Mouse (Mus musculus) hindbrain, embryonic 13.5 days (tissue): ENCODE results near the gene Sema6d. TPM values are rescaled to one million over a fixed set of nuclear protein-coding genes. Genes with fewer than 3 reads are reported as not detected.

Source experiments
- ATAC-seq: fragments of 200-750 bp; cut with Nextera tagmentation; 2 replicates; pipeline ENCODE4 v1.8.0; 2017; ENCODE audit warnings: moderate TSS enrichment; ENCODE audit not compliant: low FRiP score
- H3K27ac ChIP-seq: fragments of 300-500 bp; sonication (generic); 2 replicates; pipeline ENCODE4 v1.5.1; 2015; ENCODE audit warnings: inconsistent platforms, mild to moderate bottlenecking, moderate library complexity
- H3K27me3 ChIP-seq: fragments of 300-500 bp; sonication (generic); 2 replicates; pipeline ENCODE4 v1.6.1; 2015; ENCODE audit warnings: mild to moderate bottlenecking, inconsistent platforms
- H3K36me3 ChIP-seq: fragments of 300-500 bp; sonication (generic); 2 replicates; pipeline ENCODE4 v1.6.1; 2015; ENCODE audit warnings: mild to moderate bottlenecking, inconsistent platforms
- H3K4me1 ChIP-seq: fragments of 300-500 bp; sonication (generic); replicated peaks from 2 replicates; pipeline ENCODE4 v1.6.1; 2015; ENCODE audit warnings: inconsistent platforms
- H3K4me2 ChIP-seq: fragments of 300-500 bp; sonication (generic); 2 replicates; pipeline ENCODE4 v1.6.1; 2015; ENCODE audit warnings: inconsistent platforms, mild to moderate bottlenecking, moderate library complexity
- H3K4me3 ChIP-seq: fragments of 300-500 bp; sonication (generic); 2 replicates; pipeline ENCODE4 v1.5.1; 2015; ENCODE audit warnings: mild to moderate bottlenecking, inconsistent platforms
- H3K9ac ChIP-seq: fragments of 300-500 bp; sonication (generic); 2 replicates; pipeline ENCODE4 v1.6.1; 2015; ENCODE audit warnings: mild to moderate bottlenecking, inconsistent platforms
- H3K9me3 ChIP-seq: fragments of 300-500 bp; sonication (generic); 2 replicates; pipeline ENCODE4 v1.6.1; 2016; ENCODE audit warnings: inconsistent platforms
- WGBS: fragments of 180-500 bp; shearing (Covaris S2); methylation state at CpG from one replicate; pipeline ENCODE4 v1.1.7; 2015; 5-methylcytosine and 5-hydroxymethylcytosine counted together
- polyA plus RNA-seq: library from polyadenylated mRNA; unstranded; fragments of >200 nt; fragmentation: Nextera tagmentation; extraction: Ambion mirVana; gene quantifications from 2 replicates; pipeline ENCODE4 v1.2.1, GENCODE M21; 2015

Sema6d gene
- polyA plus RNA-seq, 1 experiment from 2014 or later, result 35.6 TPM

- H3K9me3 ChIP-seq, result no peaks in the 10 kb centered on the region
- H3K4me2 ChIP-seq, result no peak overlapping the region
- no peaks in the 10 kb centered on the region for H3K36me3 ChIP-seq
- no peak for ATAC-seq
- no peaks in the 10 kb centered on the region; the same call in 1 of the 2 replicates for H3K4me1 ChIP-seq
- H3K27ac ChIP-seq, result no peak overlapping the region
- H3K9ac ChIP-seq, result no peak overlapping the region
- H3K27me3 ChIP-seq, result peaks cover 37% of the 10 kb centered on the region
- 91% methylated on average over 10 of the region's 10 CpGs for WGBS
- H3K4me3 ChIP-seq, result no peak overlapping the region
Measured at GRCm38 (mm10) chr2:124511826-124512225, 422.1 kb downstream of the Sema6d start.

- no peak for ATAC-seq
Measured at GRCm38 (mm10) chr2:124522426-124522825, 432.7 kb downstream of the Sema6d start.

GRCm38 (mm10) chr2:124523667-124524066, 433.9 kb downstream of the Sema6d start:
- Histone ChIP-seq H3K27me3 (no peaks in the 10 kb centered on the region), H3K4me3 (no peak overlapping the region), H3K36me3 (no peaks in the 10 kb centered on the region), H3K4me1 (no peaks in the 10 kb centered on the region), H3K27ac (no peak overlapping the region), H3K9ac (no peak overlapping the region), H3K9me3 (no peaks in the 10 kb centered on the region), H3K4me2 (no peak overlapping the region)
- ATAC-seq, result no peak
- 91% methylated on average over 6 of the region's 6 CpGs for WGBS

More at GRCm38 (mm10) chr2:124522426-124522825, 432.7 kb downstream of the Sema6d start:
- Histone ChIP-seq H3K9me3 (no peaks in the 10 kb centered on the region), H3K4me2 (no peak overlapping the region), H3K4me1 (no peaks in the 10 kb centered on the region), H3K36me3 (no peaks in the 10 kb centered on the region), H3K9ac (no peak overlapping the region), H3K27me3 (no peaks in the 10 kb centered on the region), H3K27ac (no peak overlapping the region), H3K4me3 (no peak overlapping the region)
- 90% methylated on average over 3 of the region's 3 CpGs for WGBS

GRCm38 (mm10) chr2:124524167-124524566, 434.4 kb downstream of the Sema6d start:
- 79% methylated on average over 3 of the region's 3 CpGs for WGBS
- no peaks in the 10 kb centered on the region for H3K36me3 ChIP-seq
- no peak for ATAC-seq
- H3K4me1 ChIP-seq, result no peaks in the 10 kb centered on the region
- no peak overlapping the region for H3K4me2 ChIP-seq
- no peak overlapping the region for H3K27ac ChIP-seq
- no peak overlapping the region for H3K4me3 ChIP-seq
- no peaks in the 10 kb centered on the region for H3K9me3 ChIP-seq
- H3K27me3 ChIP-seq, result no peaks in the 10 kb centered on the region
- no peak overlapping the region for H3K9ac ChIP-seq

GRCm38 (mm10) chr2:124527641-124528040, 437.9 kb downstream of the Sema6d start:
- Histone ChIP-seq H3K4me2 (no peak overlapping the region), H3K4me1 (peaks cover 4% of the 10 kb centered on the region; the same call in 1 of the 2 replicates)
- 89% methylated on average over 3 of the region's 3 CpGs for WGBS

GRCm38 (mm10) chr2:124530441-124530840, 440.7 kb downstream of the Sema6d start:
- H3K27me3 ChIP-seq, result no peaks in the 10 kb centered on the region
- no peak for ATAC-seq
- peaks cover 4% of the 10 kb centered on the region; the same call in 1 of the 2 replicates for H3K4me1 ChIP-seq
- 72% methylated on average over 2 of the region's 2 CpGs for WGBS
- no peak overlapping the region for H3K27ac ChIP-seq
- no peak overlapping the region for H3K4me2 ChIP-seq
- H3K4me3 ChIP-seq, result no peak overlapping the region
- H3K9ac ChIP-seq, result no peak overlapping the region
- H3K9me3 ChIP-seq, result no peaks in the 10 kb centered on the region
- H3K36me3 ChIP-seq, result no peaks in the 10 kb centered on the region

More at GRCm38 (mm10) chr2:124527641-124528040, 437.9 kb downstream of the Sema6d start:
- Histone ChIP-seq H3K27ac (no peak overlapping the region), H3K9me3 (no peaks in the 10 kb centered on the region), H3K36me3 (no peaks in the 10 kb centered on the region), H3K9ac (no peak overlapping the region), H3K27me3 (no peaks in the 10 kb centered on the region), H3K4me3 (no peak overlapping the region)
- ATAC-seq, result no peak

GRCm38 (mm10) chr2:124531062-124531461, 441.3 kb downstream of the Sema6d start:
- Histone ChIP-seq H3K27me3 (no peaks in the 10 kb centered on the region), H3K9ac (no peak overlapping the region), H3K4me2 (no peak overlapping the region), H3K27ac (no peak overlapping the region), H3K9me3 (no peaks in the 10 kb centered on the region), H3K36me3 (no peaks in the 10 kb centered on the region), H3K4me3 (no peak overlapping the region), H3K4me1 (peaks cover 4% of the 10 kb centered on the region; the same call in 1 of the 2 replicates)
- WGBS, result 73% methylated on average over 4 of the region's 4 CpGs
- ATAC-seq, result no peak

- no peaks in the 10 kb centered on the region for H3K36me3 ChIP-seq
- 95% methylated on average over 3 of the region's 3 CpGs for WGBS
- H3K4me2 ChIP-seq, result no peak overlapping the region
- H3K4me1 ChIP-seq, result peaks cover 4% of the 10 kb centered on the region; the same call in 1 of the 2 replicates
- H3K27me3 ChIP-seq, result no peaks in the 10 kb centered on the region
- no peak overlapping the region for H3K27ac ChIP-seq
- no peak overlapping the region for H3K9ac ChIP-seq
- no peaks in the 10 kb centered on the region for H3K9me3 ChIP-seq
- H3K4me3 ChIP-seq, result no peak overlapping the region
- ATAC-seq, result no peak
Measured at GRCm38 (mm10) chr2:124532906-124533305, 443.1 kb downstream of the Sema6d start.

GRCm38 (mm10) chr2:124533602-124534001, 443.8 kb downstream of the Sema6d start:
- H3K27ac ChIP-seq, result no peak overlapping the region
- 88% methylated on average over 6 of the region's 6 CpGs for WGBS
- no peak for ATAC-seq
- H3K4me2 ChIP-seq, result no peak overlapping the region
- H3K36me3 ChIP-seq, result no peaks in the 10 kb centered on the region
- H3K9me3 ChIP-seq, result no peaks in the 10 kb centered on the region
- H3K27me3 ChIP-seq, result no peaks in the 10 kb centered on the region
- H3K4me1 ChIP-seq, result peaks cover 4% of the 10 kb centered on the region; the same call in 1 of the 2 replicates
- no peak overlapping the region for H3K9ac ChIP-seq
- H3K4me3 ChIP-seq, result no peak overlapping the region

- no peaks in the 10 kb centered on the region for H3K9me3 ChIP-seq
- H3K4me3 ChIP-seq, result no peak overlapping the region
- H3K27me3 ChIP-seq, result no peaks in the 10 kb centered on the region
- H3K4me2 ChIP-seq, result no peak overlapping the region
- H3K4me1 ChIP-seq, result 0 out of 2 replicates have a peak, but pooled peaks cover 5% of the 10 kb centered on the region
- no peak for ATAC-seq
- WGBS, result 51% methylated on average over 3 of the region's 3 CpGs
- H3K27ac ChIP-seq, result no peak overlapping the region
- H3K36me3 ChIP-seq, result no peaks in the 10 kb centered on the region
- H3K9ac ChIP-seq, result no peak overlapping the region
Measured at GRCm38 (mm10) chr2:124550315-124550714, 460.5 kb downstream of the Sema6d start.

GRCm38 (mm10) chr2:124554751-124555415, 465.1 kb downstream of the Sema6d start:
- WGBS, result 91% methylated on average over 1 of the region's 1 CpGs
- Histone ChIP-seq H3K4me2 (no peak overlapping the region), H3K27ac (0 out of 2 replicates have a peak overlapping the region, but pooled peaks have one; percentile 35), H3K9ac (no peak overlapping the region), H3K9me3 (no peaks in the 10 kb centered on the region), H3K36me3 (no peaks in the 10 kb centered on the region), H3K4me1 (0 out of 2 replicates have a peak, but pooled peaks cover 5% of the 10 kb centered on the region), H3K27me3 (no peaks in the 10 kb centered on the region), H3K4me3 (no peak overlapping the region)
- no peak for ATAC-seq

GRCm38 (mm10) chr2:124556861-124557499, 467.2 kb downstream of the Sema6d start:
- ATAC-seq, result no peak
- 89% methylated on average over 5 of the region's 5 CpGs for WGBS
- no peak overlapping the region for H3K27ac ChIP-seq
- no peak overlapping the region for H3K4me3 ChIP-seq
- peaks cover 9% of the 10 kb centered on the region for H3K4me1 ChIP-seq
- no peak overlapping the region for H3K9ac ChIP-seq
- no peaks in the 10 kb centered on the region for H3K36me3 ChIP-seq
- H3K9me3 ChIP-seq, result no peaks in the 10 kb centered on the region
- H3K27me3 ChIP-seq, result no peaks in the 10 kb centered on the region
- H3K4me2 ChIP-seq, result no peak overlapping the region
